Mouse (Mus musculus) naive thymus-derived CD4-positive, alpha-beta T cell, adult 2 months (primary cell): ENCODE measurements around the gene Mipep.

Experiments
- DNase-seq: peaks from one replicate; pipeline ENCODE4 v3.0.0-alpha.2; 2011; ENCODE audit warnings: low read depth

Gene Mipep

DNA sequence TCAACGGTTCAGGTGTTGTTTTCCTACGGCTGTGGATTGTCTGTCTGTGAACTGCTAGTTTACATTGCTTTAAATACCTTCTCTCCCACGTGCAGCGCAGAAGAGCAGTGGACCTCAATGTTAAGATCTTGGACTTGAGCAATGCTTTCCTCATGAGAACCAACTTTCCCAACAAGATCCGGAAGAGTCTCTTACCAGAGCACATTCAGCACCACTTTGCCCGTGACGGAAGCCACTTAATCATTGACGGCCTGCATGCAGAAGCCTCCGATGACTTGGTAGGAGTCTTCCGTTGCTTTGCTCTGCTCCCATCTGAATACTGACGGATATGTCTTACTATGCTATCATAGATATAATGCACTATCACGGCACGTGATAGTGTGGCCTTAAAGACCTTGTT lies 17.7 kb downstream of the Mipep start:
- DNase-seq = no peak

DNA sequence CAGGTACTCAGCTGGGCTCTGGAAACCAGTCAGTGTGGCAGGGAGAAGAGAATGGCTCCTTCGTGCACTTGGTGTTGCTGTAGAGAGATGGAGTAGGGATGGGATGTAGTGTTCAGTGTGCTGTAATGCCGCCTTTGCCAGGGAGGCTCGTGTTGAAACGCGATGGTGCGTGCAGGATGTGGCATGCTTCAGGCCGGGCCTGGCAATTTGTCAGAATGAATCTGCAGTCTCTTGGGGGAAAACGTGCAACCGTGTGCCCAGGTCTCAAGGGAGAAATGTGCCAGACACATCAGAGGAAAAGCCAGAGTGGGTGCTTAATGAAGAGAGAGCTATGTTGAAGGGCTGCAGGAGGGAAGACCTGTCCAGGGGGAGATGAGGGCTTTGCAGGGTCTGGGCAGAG lies 20.6 kb downstream of the Mipep start:
- DNase-seq = no peak

DNA sequence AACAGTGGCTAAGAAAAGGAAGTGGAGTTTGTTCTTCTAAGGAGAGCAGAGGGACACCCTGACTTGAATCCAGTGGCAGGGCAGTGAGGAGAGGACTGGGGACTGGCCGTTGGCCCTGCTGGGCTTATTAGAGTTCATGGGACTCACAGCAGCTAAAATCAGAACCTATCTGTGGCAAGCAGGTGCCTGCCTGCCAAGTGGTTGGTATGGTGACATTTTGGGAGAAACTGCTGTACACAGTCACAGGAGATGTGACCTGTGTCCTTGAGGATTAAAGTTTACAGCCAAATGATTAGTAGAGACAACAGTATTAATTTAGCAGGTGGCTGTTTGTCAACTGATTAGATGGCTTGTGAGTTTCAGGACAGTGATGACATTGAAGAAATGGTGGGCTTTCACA lies 21.5 kb downstream of the Mipep start:
- DNase-seq = no peak

DNA sequence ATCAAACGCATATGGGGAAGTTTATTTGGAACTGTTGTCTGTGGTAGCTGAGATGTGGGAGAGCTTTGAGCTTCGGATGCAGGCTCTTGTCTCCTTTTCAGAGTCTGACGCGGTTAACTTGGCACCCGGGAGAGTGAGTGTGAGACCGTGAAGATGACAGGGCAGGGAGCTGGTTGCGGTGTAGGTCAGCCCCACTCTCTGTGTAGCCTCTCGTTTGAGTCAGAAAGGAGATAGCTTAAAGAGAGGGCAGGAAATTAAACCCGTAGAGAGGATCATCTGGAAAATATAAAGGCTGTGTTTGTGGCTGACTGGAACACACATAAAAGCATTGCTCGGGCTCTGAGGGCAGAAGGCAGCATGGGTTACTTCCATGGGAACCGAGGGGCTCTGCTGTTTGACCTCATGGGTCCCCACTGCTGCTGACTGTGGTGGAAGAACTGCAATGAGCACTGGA lies 22.5 kb downstream of the Mipep start:
- DNase-seq = no peak

DNA sequence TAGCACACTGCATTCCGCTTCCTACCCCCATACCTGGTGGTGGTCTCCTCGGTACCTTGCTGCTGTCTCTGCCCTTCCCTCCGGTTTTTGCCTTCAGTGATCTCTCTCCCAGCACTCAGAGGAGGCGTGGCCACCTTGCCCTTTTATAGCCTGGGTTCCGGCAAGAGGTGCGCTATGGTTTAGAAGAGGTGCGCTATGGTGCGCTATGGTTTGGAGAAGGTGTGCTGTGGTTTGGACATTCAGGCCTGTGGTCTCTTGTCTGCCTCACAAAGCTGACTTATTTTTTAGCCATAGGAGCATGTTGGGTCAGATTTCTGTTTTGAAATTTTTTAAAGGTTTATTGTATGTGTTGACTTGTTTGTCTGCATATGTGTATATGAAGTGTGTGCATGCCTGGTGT lies 25.5 kb downstream of the Mipep start:
- no peak for DNase-seq

DNA sequence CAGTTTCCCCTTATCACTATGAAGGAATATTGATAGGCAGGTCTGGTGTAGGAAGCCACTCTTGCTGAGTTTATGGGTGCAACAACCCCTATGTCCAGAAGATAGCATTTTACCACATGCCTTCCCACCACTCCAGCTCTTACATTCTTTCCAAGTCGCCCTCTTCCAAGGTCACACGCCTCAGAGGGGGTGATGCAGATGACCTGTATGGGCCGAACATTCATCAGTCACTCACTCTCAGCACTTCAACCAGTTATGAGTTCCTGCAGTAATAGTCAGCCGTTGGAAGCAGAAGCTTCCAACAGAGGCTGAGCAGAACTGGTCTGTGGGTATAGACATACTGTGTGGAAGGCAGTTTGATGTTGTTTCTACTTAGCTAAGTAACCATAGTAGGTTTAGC lies 27.2 kb downstream of the Mipep start:
- no peak for DNase-seq

DNA sequence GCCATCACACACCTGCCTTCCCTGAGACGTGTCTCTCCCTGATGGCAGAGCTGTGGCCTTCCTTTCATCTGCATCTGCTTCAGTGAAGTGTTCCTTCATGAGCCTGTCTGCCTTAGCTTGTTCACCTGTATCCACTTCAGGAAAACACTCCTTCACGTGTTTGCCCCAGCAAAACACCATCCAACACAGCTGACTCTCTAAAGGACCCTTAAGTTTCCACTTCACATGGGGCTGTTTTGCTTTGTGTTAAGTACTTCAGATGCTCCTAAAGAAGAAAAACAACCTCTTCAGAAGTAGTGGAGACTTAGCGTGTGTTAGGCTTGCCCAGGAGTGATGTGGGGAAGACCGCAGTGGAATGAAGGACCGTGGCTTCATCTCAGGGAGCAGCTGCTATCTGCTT lies 30.7 kb downstream of the Mipep start:
- DNase-seq = no peak

DNA sequence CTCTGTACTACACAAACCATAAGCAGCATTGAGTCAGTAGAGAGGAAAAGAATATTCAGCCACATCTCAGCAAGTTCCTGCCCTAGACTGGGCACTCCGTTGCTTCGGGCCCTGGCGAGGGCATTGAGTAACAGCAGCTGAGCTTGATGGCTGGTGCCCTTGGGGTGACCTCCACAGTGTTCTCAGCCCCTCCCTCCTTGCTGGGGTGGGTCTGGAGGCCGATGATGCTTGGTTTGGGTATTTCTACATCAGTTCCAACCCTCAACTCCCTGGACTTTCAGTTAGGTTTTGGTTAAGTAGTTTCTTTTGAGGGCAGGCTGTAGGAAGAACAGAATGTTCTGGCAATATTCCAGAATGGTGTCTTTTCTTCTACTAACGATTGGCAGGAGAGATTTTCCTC lies 33.7 kb downstream of the Mipep start:
- no peak for DNase-seq

DNA sequence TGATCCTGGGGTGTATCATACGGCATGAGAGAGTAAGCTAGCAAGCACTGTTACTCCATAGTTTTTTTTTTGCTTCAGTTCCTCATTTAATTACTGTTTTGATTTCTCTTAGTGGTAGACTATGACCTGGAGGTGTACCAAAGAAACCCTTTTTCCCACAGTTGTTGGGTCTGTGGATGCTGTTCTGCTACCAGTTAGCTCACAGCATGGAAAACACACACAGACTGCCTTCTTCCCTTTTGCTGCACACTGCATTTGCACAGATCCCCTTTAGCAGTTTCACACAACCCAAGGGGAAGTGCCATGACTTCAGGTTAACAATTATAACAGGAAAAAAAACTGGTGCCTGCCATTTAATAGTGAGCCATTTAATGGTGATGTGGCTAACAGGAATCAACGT lies 45.7 kb downstream of the Mipep start:
- DNase-seq = no peak

DNA sequence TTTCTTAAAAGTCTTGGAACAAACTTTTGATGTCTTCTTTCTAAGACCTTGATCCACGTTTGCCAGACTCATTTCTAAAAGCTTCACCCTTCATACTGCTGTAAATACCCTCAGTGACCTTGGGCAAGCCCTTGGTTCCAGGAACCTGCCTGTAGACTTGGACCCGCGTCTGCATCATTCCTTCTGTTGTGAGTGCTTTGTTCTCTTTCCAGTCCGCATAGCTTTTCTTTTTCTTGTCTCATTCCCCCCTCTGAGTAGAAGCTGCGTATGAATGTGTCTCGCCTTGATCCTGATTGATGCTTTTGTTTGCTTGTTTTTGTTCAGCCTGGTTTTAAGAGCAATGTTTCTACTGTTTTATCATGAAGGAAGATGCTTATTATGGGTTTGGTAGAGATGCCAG lies 52.3 kb downstream of the Mipep start:
- DNase-seq = no peak

DNA sequence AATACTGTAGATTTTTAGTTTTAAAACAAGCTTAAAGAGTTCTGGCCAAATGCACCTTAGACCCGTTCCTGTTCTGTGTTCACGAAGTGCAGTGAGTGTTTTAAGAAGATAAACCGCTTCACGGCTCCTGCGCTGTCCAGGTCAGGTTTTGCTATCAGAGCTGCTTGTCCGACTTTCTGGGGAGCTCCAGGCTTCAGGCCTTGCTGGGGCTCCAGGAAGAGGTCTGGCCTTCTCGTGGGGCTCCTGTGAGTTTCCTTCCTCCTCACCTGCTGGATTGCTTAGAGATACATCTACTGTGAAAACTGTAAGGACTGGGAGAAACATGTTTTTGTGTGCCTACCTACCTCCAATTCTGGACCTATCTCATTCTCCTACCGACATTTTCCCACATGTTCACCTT lies 55.3 kb downstream of the Mipep start:
- DNase-seq = no peak

DNA sequence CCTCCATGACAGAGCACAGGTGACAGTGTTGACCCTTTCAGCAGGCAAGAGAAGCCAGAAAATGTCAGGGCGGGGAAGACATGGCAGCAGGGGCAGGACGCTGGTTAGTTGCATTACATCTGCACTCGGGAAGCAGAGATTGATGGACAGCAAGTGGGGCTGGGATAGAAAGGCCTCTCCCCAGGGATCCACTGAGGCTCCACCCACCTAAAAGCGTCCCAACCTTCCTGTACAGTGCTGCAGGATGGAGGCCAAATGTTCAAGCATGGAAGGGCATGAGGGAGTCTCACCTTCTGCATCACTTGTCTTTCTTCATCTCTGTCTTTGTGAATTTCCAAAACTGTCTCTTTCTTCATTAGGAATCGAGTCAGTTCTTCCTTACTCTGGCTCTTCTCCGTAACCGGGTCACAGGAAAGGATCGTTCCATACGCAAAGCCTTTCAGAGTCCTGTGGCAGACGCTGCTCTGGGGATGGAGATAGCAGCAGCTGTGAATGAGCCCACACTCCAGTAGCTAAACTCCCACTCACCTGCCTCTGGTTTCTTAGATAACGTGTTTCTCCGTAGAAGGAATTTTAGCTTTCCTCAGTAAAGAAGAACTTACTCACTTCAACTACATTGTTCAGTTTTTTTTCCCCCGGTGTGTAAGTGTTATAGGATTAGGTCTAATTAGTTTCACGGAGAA lies 57.7 kb downstream of the Mipep start:
- DNase-seq = no peak

DNA sequence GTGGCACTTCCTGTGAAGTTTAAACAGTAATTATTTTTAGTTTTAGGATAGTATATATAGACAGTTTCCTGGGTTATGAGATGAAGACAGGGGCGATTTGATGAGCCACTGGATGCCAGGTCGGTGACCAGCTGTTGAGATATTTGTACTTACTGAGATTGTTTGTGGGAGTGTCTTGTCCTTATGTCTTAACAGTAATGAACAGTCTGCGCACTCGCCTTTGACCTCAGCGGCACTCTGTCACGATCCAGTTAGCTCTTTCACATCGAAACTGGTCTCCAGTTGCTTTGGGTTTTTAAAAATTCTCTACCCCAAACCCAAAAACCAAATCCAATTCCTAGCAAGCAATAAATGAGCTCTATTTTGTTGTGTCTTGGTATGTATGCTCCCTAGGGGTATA lies 59.2 kb downstream of the Mipep start:
- DNase-seq = no peak

DNA sequence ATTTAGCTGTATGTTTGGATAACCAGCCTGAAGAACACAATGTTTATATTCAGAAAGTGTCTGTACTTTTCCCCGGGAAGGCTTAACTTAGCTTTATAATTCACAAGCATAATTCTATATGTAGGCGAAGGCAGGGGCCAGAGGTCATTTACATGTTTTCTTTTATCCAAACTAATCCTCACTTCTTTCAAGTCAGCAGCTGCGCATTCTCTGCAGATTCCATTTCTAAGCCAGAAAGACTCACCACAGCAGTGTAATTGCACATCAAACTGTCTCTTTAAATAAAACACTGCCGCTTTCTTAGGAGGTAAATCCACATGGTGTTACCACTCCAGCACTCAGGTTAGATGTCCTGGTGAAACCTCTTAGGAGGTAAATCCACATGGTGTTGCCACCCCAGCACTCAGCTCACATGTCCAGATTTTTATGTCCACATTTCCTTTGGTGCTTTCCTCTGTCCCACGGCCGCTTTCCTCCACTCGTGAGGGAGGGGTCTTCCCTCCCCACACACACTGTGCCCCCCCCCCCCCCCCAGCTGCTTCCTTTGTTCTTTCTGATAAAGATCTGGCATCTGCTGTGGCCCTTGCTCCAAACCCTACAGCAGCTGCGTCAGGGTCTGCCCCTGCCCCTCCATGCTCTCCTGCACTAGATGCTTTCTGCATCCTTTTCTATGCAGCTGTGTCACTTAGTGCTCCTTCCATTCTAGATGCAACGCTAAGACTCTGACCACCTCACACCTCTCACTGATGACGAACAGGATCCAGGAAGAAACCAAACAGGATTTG lies 61.1 kb downstream of the Mipep start:
- DNase-seq = no peak

DNA sequence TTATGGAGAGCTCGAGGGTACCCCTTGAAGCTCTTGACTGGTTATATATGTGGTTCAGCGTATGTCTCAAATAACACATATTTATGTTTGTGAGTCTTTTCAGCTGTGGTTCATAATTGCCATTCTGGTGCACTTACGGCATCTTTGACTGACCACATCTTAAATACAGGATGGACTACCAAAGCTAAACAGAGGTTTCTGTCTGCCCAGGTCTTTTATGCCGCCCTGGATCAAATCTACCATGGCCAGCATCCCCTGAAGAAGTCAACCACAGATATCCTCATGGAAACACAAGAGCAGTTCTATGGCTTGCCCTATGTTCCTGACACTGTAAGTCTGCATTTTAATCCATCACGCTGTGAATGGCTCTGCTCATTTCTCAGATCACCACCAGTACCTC lies 61.8 kb downstream of the Mipep start:
- DNase-seq = no peak

DNA sequence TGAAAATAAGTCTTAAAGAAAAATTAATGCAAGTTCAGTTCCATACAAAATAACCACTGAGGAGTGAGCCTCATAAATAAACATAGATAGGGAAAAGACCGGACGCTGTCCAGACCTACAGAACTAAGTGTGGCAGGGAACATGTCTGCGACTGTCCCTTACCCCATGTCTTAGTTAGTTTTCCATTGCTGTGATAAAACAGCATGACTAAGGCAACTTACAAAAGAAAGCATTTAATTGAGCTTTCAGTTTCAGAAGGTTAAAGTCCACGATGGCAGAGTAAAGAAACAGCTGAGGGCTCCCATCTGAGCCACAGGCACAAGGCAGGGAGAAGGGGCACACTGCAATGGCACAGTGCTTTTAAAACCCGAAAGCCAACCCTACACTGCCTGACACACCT lies 63.8 kb downstream of the Mipep start:
- no peak for DNase-seq

DNA sequence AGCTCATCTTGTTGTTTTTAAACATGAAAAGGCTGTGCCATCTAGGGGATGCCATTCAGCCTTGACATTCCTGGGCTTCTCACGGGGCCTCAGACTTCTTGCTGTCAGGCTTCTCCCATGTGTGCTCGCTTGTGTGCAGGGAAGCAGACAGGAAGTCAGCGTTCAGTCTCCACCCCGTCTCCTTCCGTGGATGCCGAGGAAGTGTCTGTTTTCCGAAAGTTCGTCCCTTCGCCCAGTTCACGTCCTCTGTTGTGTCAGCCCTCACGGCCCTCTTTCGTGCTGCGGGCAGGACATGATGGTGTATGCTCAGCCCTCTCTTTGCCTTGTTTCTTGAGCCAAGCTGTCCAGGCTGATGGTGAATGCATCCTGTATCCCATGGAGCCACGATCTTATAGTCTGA lies 65.7 kb downstream of the Mipep start:
- no peak for DNase-seq

DNA sequence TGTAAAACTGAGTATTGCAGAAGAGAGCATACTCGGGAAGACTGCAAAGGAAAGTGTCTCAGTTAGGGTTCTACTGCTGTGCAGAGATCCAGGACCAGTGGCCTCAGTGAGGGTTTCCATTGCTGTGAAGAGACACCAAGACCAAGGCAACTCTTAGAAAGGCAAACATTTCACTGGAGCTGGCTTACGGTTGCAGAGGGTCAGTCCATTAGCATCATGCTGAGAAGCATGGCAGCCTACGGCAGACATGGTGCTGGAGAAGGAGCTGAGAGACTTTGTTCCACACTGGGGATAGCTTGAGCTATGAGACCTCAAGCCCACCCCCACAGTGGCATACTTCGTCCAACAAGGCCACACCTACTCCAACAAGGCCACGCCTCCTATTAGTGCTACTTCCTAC lies 67.3 kb downstream of the Mipep start:
- DNase-seq = no peak

DNA sequence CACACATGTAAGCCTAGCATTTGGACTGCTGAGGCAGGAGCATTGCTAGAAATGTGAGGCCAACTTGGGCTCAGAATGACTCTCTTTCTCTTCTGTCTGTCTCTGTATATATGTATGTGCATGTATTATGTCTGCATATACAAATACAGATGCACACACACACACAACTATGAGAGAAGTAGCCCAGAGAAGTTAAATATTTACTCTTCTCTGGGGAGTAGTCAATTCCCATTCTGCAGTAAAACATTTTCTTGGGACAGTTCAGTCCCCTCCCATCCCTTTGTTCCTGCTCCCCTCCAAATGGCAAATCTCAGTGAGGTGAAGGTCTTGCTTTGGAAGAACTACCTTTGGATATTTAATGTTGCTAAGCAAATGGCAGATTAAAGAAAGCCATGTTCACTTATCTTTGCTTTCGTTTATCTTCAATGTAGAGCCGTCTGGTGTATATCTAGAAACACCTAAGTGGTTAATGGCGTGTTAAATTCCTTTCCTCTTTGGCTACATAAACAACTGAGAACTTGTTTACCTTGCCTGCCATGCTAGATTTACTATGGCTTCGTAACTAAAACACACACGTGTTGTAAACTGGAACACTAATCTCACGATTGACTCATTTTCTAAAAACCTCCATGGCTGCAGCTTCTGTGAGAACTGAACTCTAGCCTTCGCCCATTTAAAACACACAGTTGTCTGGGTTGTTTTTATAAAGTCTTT lies 72.0 kb downstream of the Mipep start:
- no peak for DNase-seq

DNA sequence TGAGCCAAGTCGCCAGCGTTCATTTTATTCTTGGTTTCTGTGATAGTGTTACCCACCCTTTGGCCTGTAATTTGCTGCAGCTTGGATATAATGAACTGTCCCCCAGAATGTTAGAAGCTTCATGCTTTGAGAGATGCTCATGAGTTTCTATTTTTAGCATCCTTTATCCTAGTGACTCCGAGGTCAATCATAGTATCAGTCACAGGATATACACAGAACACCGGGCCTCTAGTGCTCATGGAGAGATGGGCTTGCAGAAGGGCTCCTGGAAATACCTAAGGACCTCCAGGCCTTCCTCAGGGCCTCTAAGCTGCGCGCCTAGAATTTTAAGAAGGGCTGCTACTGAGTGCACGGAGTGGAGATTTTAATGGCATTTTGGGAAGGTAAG lies 72.5 kb downstream of the Mipep start:
- DNase-seq = no peak

DNA sequence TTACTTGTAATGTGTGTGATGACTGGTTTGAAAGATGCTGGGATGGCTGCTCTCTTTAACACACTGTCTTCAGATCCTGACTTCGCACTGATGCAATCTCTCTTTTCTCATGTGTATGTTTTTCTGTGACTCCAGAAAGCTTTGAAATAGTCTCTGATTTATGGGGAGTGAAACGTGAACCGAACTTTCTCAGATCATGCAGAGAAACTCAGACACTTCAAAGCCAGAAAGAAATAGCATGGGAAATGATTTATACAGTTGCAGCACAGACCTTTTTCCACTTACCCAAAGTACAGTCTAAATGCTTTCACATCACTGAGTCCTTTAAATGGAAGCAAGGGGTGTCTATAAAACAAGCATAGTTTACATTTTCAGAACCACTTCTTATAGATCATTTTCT lies 79.0 kb downstream of the Mipep start:
- DNase-seq = no peak

DNA sequence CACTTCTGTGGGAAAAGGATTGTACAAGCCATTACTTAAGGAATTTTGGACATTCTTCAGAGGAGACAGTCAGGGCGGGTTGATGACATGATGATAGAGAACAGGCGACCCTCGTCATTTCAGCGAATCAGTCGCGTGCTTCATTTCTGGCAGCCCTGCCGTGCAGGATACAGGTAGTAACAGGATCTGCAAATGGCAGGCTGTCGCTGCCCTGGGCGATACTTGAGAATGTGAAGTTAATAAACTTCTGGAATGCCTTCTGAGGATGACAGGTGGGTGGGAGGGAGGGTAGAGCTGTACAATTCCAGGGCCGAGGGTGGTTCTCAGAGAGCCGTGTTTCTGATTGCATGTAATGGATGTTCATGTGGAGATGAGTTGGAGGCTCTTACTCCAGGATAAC lies 82.0 kb downstream of the Mipep start:
- DNase-seq = no peak

DNA sequence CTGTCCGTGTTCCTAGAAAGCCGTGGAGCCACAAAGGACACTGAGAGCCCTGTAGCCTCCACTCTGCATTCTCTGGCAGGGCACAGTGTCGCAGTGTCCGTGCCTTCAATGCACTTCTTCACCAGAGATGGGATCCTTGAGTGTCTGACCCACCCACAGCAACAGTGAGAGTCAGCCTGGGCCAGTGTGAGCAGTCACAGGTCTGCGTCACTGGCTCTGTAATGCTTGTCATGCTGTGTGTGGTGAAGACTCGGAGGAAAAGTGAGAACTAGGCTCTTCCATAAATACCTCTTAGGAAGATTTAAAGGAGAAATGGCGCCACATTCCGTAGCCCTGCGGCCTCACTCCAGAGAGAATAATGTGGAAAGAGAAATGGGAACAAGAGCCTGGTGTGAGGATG lies 84.0 kb downstream of the Mipep start:
- DNase-seq = no peak
